17 mouse cellular contexts compared by ENCODE assay signal in the genomic region with DNA sequence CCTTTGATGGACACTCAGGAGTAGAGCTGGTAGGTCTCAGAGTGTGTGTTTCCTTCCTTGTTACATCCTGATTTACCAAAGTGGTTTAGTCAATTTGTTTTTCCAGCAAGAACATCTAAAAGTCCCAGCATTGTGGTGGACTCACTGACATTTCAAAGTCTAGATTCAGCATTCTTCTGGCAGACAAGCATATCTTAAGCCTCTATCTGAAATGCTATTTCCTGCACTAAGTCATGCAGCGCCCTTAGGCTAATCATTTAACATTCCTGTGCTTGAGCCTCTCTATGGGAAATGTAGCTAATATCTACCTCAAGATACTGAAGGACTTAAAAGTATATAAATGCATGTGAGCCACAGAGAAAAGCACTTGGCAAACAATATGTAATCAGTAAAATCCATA.
DNase-seq lines count a peak whose midpoint lies in the region; ATAC-seq lines count a peak whose summit lies in the region.
"Had no signal": no experiment of that assay in that cellular context is flagged by ENCODE, and none has a peak within 500 bp of the region (broad histone marks: within the 10 kb centered on the region; RNA-seq: fewer than 3 reads in every experiment).

No protein-coding gene starts in this region.

- 0 out of 2 replicates have a peak, but pooled peaks have one; percentile 67 for ATAC-seq in kidney, embryonic 16.5 days (ENCODE audit: low FRiP score, low TSS enrichment)
- ATAC-seq in midbrain, embryonic 14.5 days (ENCODE audit: low FRiP score, low TSS enrichment) = no peak
- ATAC-seq in midbrain, embryonic 11.5 days (ENCODE audit: low FRiP score) = no peak
- ATAC-seq: forebrain, embryonic 15.5 days had no signal

- H3K4me3 ChIP-seq in heart, embryonic 10.5 days = no peak overlapping the region
- no peak overlapping the region for H3K4me3 ChIP-seq in kidney, embryonic 16.5 days (ENCODE audit: low read length)
- no peak overlapping the region for H3K4me3 ChIP-seq in midbrain, embryonic 14.5 days (replicated peaks; ENCODE audit: low read depth, low read length)
- no peak overlapping the region for H3K4me3 ChIP-seq in midbrain, embryonic 11.5 days (ENCODE audit: low read depth, low read length)
- H3K4me3 ChIP-seq: forebrain, embryonic 15.5 days; heart, embryonic 13.5 days; hindbrain, embryonic 15.5 days had no signal

- 40% methylated on average over 1 of the region's 1 CpGs for WGBS in heart, embryonic 10.5 days
- WGBS in kidney, embryonic 16.5 days = 48% methylated on average over 1 of the region's 1 CpGs
- WGBS in midbrain, embryonic 14.5 days = 93% methylated on average over 1 of the region's 1 CpGs
- WGBS in midbrain, embryonic 11.5 days = 84% methylated on average over 1 of the region's 1 CpGs

- H3K9me3 ChIP-seq in heart, embryonic 10.5 days = no peaks in the 10 kb centered on the region
- no peaks in the 10 kb centered on the region for H3K9me3 ChIP-seq in kidney, embryonic 16.5 days (ENCODE audit: low read length)
- no peaks in the 10 kb centered on the region for H3K9me3 ChIP-seq in midbrain, embryonic 14.5 days (ENCODE audit: control insufficient read depth, low read length)
- no peaks in the 10 kb centered on the region for H3K9me3 ChIP-seq in midbrain, embryonic 11.5 days (ENCODE audit: control insufficient read depth, low read length)
- H3K9me3 ChIP-seq: forebrain, embryonic 15.5 days; heart, embryonic 13.5 days; hindbrain, embryonic 15.5 days had no signal

- no peaks in the 10 kb centered on the region for H3K36me3 ChIP-seq in heart, embryonic 10.5 days
- H3K36me3 ChIP-seq in kidney, embryonic 16.5 days (ENCODE audit: insufficient read depth, low read length) = no peaks in the 10 kb centered on the region
- no peaks in the 10 kb centered on the region for H3K36me3 ChIP-seq in midbrain, embryonic 14.5 days (ENCODE audit: control insufficient read depth, insufficient read depth, low read length)
- no peaks in the 10 kb centered on the region for H3K36me3 ChIP-seq in midbrain, embryonic 11.5 days (ENCODE audit: control insufficient read depth, insufficient read depth, low read length)
- H3K36me3 ChIP-seq: forebrain, embryonic 15.5 days; heart, embryonic 13.5 days; hindbrain, embryonic 15.5 days had no signal

- H3K9ac ChIP-seq in kidney, embryonic 16.5 days (replicated peaks; ENCODE audit: low read length) = no peak overlapping the region
- H3K9ac ChIP-seq in midbrain, embryonic 14.5 days (replicated peaks; ENCODE audit: low read length) = no peak overlapping the region
- H3K9ac ChIP-seq in midbrain, embryonic 11.5 days (ENCODE audit: low read length) = no peak overlapping the region
- H3K9ac ChIP-seq: forebrain, embryonic 15.5 days; heart, embryonic 13.5 days; hindbrain, embryonic 15.5 days had no signal

- H3K4me2 ChIP-seq in kidney, embryonic 16.5 days (replicated peaks; ENCODE audit: low read depth, low read length) = no peak overlapping the region
- no peak overlapping the region for H3K4me2 ChIP-seq in midbrain, embryonic 14.5 days (ENCODE audit: low read length)
- H3K4me2 ChIP-seq in midbrain, embryonic 11.5 days = no peak overlapping the region
- H3K4me2 ChIP-seq: forebrain, embryonic 15.5 days; heart, embryonic 13.5 days; hindbrain, embryonic 15.5 days had no signal

- no peaks in the 10 kb centered on the region for H3K27me3 ChIP-seq in heart, embryonic 10.5 days (ENCODE audit: insufficient read depth, poor library complexity, severe bottlenecking)
- H3K27me3 ChIP-seq in kidney, embryonic 16.5 days (ENCODE audit: insufficient read depth, low read length) = no peaks in the 10 kb centered on the region
- no peaks in the 10 kb centered on the region for H3K27me3 ChIP-seq in midbrain, embryonic 14.5 days (ENCODE audit: control insufficient read depth, insufficient read depth, low read length)
- no peaks in the 10 kb centered on the region for H3K27me3 ChIP-seq in midbrain, embryonic 11.5 days (ENCODE audit: control insufficient read depth, insufficient read depth, low read length)
- H3K27me3 ChIP-seq: forebrain, embryonic 15.5 days; heart, embryonic 13.5 days; hindbrain, embryonic 15.5 days had no signal

- peak; percentile 42 for DNase-seq in heart, adult 11 months
- no peak for DNase-seq in heart, embryonic 10.5 days (ENCODE audit: low spot score)
- no peak for DNase-seq in kidney, postnatal 25 days
- DNase-seq in midbrain, embryonic 14.5 days = peak; percentile 36
- no peak for DNase-seq in midbrain, embryonic 11.5 days (ENCODE audit: low spot score, missing footprints)
- no peak for DNase-seq in frontal cortex, postnatal 36 days (ENCODE audit: low spot score in 2 of 2)
- DNase-seq: adrenal gland, adult 2 months; adrenal gland, postnatal 25 days; cerebellum, adult 18-20 months; cerebellum, adult 9-11 months; cerebellum, postnatal 36 days; gastrocnemius, postnatal 14 days; heart, postnatal 36 days had no signal

- no peak overlapping the region for H3K27ac ChIP-seq in heart, embryonic 10.5 days
- H3K27ac ChIP-seq in kidney, embryonic 16.5 days (ENCODE audit: low read length) = no peak overlapping the region
- H3K27ac ChIP-seq in midbrain, embryonic 14.5 days (replicated peaks; ENCODE audit: low read depth, low read length) = no peak overlapping the region
- H3K27ac ChIP-seq in midbrain, embryonic 11.5 days (ENCODE audit: low read depth, low read length) = no peak overlapping the region
- H3K27ac ChIP-seq: forebrain, embryonic 15.5 days; heart, embryonic 13.5 days; hindbrain, embryonic 15.5 days had no signal

- H3K4me1 ChIP-seq in heart, embryonic 10.5 days = no peaks in the 10 kb centered on the region
- peaks cover 6% of the 10 kb centered on the region for H3K4me1 ChIP-seq in kidney, embryonic 16.5 days (ENCODE audit: insufficient read depth, low read length)
- no peaks in the 10 kb centered on the region for H3K4me1 ChIP-seq in midbrain, embryonic 14.5 days (ENCODE audit: control insufficient read depth, insufficient read depth, low read length)
- H3K4me1 ChIP-seq in midbrain, embryonic 11.5 days (ENCODE audit: control insufficient read depth, insufficient read depth, low read length) = no peaks in the 10 kb centered on the region
- H3K4me1 ChIP-seq: forebrain, embryonic 15.5 days; hindbrain, embryonic 15.5 days had no signal

Comparison
In these comparisons a context has a peak if more than half of its experiments do, and no peak if none do; other contexts are left out.
1. DNase-seq: peak in heart, adult 11 months (single experiment) and midbrain, embryonic 14.5 days (single experiment); none in heart, embryonic 10.5 days (single experiment), kidney, postnatal 25 days (0 of 2), midbrain, embryonic 11.5 days (single experiment) and frontal cortex, postnatal 36 days (0 of 2).